Mouse (Mus musculus): ENCODE measurements around the gene Fkbpl.

Fkbpl gene

DNA sequence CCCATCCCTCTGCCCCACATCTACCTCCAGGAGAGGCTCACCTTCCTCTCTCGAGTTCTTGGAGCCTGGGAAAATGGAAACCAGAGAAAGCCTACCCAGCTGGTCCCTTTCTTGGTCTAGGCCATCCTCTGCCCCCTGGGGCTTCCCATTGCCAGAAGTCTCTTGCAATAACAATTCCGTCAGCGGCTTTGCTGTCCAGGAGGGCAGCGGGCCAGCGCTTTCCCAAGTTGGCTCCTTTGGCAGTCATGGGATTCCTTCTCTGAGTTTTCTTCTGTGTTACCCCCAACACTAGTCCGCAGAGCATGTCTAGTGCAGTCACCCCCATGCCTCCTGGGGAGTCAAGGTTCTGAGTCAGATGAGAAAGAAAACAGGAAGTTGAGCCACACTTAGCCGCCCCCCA lies 48.3 kb downstream of the Fkbpl start:
- DNase-seq (ENCODE audit: low spot score in 2 of 2) = no peak
